Mouse (Mus musculus) ES-E14 (cell line): Measurements from ENCODE around the gene Prkaa1.

Experiments
- CHD2 ChIP-seq: IDR thresholded peaks from 2 replicates; pipeline ENCODE4 v1.6.1; 2014; ENCODE audit warnings: mild to moderate bottlenecking, low read depth, low read length, inconsistent platforms
- HCFC1 ChIP-seq: IDR thresholded peaks from 2 replicates; pipeline ENCODE4 v1.6.1; 2012; ENCODE audit warnings: low read length, inconsistent platforms, borderline replicate concordance; ENCODE audit not compliant: insufficient read depth
- MAFK ChIP-seq: IDR thresholded peaks from 2 replicates; pipeline ENCODE4 v1.6.1; 2014; ENCODE audit warnings: mild to moderate bottlenecking, low read depth, low read length, inconsistent platforms; ENCODE audit not compliant: insufficient read depth
- ZC3H11A ChIP-seq: IDR thresholded peaks from 2 replicates; pipeline ENCODE4 v1.6.1; 2012; ENCODE audit warnings: low read depth, mild to moderate bottlenecking, inconsistent platforms, low read length, borderline replicate concordance
- ZNF384 ChIP-seq: IDR thresholded peaks from 2 replicates; pipeline ENCODE4 v1.6.1; 2012; ENCODE audit warnings: low read depth, low read length, inconsistent platforms

- TF ChIP-seq CHD2: peak; percentile 59; the same call in 1 of the 2 replicates
- TF ChIP-seq HCFC1: no peak
- TF ChIP-seq MAFK: 0 out of 2 replicates have a peak, but pooled peaks have one; percentile 13
- TF ChIP-seq ZC3H11A: no peak
- no peak for TF ChIP-seq ZNF384
Measured at GRCm38 (mm10) chr15:5134945-5135483, 8.6 kb upstream of the Prkaa1 start.
